Mouse (Mus musculus) kidney, adult 9 months (tissue): Measurements from ENCODE around the gene Ugt1a7c.
"Not testable (repeated sequence)": the region's sequence is repeated elsewhere in the genome, so short reads cannot be mapped to it uniquely, and the experiment has no call there.

ENCODE experiments used
- DNase-seq: peaks from one replicate; pipeline ENCODE4 v3.0.0; 2022

Gene Ugt1a7c

DNA sequence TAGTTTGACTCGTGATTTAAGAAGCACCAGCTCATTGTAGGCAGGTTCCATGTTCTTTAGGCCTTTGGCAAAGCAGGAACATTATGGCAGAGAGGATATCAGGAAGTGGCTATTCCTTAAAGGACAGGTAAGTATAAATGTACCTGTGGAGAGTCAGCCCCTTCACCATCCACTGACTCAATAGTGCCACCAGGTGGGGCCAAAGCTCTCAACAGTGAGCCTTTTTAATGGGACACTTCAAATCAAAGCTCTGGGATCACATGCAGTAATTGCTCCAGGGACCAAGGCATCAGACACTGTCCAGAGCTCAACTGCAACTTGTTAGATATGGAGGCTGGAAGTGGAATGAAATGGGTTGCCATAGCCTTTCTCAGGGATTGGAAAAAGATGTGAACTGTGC lies 26.7 kb downstream of the Ugt1a7c start:
- peak; percentile 72 for DNase-seq

DNA sequence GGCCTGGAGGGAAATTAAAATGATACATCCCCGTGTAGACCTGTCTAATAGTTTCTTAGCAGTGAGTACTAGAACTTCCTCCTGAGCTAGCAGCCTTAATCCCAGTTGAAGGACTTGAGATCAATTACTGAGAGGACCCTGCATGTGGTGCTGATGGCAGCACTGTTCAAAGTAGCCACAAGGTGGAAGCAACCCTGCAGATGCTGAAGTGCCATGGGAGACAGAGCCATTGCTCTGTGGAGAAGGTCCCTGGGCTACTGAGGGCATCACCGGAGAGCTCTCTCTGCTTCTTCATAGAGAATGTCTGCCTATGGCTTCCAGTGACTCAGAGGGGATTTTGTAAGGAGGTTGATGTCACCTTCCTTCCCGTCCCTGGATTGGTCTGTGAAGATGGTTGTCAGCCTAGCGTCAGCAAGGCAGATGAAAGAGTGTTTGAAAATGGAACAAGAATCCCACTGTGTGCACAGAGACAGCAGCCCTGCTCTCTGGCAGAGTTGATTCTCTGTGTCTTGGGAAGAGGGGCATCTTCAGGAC lies 31.0 kb downstream of the Ugt1a7c start:
- DNase-seq: not testable (repeated sequence)

GRCm38 (mm10) chr1:88129091-88129490 lies 34.2 kb downstream of the Ugt1a7c start:
- not testable (repeated sequence) for DNase-seq

DNA sequence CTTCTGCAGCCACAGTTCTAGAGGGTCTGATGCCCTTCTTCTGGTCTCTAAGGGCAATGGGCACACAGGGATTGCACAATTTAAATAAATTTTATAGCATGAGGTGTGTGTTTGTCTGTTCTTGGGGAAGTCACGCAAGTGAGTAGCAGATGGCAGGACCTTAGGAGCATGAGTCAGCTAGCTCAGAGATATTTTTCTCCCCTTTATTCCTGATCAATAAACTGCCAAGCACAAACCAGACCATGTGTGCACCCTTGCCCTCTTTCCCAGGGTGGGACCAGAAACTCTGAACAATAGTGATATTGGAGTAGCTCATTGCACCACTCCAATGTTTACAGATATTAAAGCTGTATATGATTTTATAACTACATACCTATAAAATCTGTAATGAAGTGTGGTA lies 35.4 kb downstream of the Ugt1a7c start:
- DNase-seq: not testable (repeated sequence)

GRCm38 (mm10) chr1:88133908-88134456 lies 39.1 kb downstream of the Ugt1a7c start:
- DNase-seq: no peak

- peak; percentile 59 for DNase-seq
Measured at GRCm38 (mm10) chr1:88134457-88135011, 39.7 kb downstream of the Ugt1a7c start, which contains the start of gene Ugt1a6a. Ugt1a6a (plus strand) TSS chr1:88134809.

GRCm38 (mm10) chr1:88135229-88135904 lies 40.5 kb downstream of the Ugt1a7c start:
- DNase-seq: not testable (repeated sequence)

DNA sequence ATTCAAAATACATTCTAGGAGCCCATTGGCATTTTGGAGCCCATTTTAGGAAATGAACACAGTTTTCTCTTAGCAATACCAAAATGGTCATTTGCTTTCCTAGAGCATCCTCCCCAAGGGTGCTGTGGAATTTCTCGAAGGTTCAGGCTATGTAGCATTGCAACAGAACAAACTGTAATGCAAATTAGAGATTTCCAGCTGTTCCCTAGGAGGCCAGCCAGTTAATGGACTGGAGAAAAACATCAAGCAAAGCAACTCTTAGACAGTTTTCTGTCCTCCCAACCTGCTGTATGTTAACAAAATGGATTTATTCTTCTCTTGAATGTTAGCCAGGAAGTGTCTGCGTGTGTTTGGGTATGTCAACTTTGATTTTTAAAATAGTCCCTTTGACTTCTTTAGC lies 41.8 kb downstream of the Ugt1a7c start:
- DNase-seq: no peak

DNA sequence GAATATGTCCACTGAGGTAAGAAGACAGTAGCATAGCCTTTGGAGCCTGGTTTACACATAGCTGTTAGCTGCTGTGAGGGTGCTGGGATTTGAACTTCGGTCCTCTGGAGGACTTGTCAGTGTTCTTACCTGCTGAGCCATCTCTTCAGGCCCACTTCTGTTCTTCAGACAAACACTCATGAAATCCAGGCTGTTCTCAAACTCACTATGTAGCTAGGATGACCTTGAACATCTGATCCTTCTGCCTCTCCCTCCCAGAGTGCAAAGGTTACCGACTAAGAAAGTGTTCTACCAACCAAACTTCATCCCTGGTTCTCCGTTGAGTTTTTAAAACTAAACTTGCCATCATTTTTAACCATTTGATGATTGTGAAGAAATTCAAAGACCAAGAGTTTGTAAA lies 42.4 kb downstream of the Ugt1a7c start:
- DNase-seq: no peak

GRCm38 (mm10) chr1:88138145-88138544 lies 43.3 kb downstream of the Ugt1a7c start:
- DNase-seq: no peak

DNA sequence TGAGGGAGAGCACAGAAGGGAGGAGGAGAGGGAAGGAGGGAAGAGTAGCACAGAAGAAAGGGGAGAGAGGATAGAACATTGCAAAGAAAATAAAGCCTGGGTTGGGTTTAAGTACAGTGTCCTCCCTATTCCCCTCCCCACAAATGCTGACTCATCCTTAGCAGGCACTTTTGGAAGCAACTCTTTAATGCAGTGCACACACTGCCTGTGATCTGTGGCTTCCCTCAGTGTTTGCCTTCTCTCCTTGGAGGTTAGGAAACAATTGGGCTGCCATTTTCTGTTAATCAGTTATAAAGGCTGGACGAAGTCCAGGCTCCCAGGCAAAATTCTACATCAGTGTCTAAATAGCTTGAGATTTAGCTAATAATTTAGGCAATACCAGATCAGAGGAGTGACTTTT lies 45.6 kb downstream of the Ugt1a7c start:
- DNase-seq: peak; percentile 87

- DNase-seq: peak; percentile 81
Measured at GRCm38 (mm10) chr1:88143966-88144675, 49.3 kb downstream of the Ugt1a7c start.

- peak; percentile 33 for DNase-seq
Measured at GRCm38 (mm10) chr1:88145278-88145677, 50.4 kb downstream of the Ugt1a7c start.

GRCm38 (mm10) chr1:88150133-88150532 lies 55.3 kb downstream of the Ugt1a7c start:
- not testable (repeated sequence) for DNase-seq

DNA sequence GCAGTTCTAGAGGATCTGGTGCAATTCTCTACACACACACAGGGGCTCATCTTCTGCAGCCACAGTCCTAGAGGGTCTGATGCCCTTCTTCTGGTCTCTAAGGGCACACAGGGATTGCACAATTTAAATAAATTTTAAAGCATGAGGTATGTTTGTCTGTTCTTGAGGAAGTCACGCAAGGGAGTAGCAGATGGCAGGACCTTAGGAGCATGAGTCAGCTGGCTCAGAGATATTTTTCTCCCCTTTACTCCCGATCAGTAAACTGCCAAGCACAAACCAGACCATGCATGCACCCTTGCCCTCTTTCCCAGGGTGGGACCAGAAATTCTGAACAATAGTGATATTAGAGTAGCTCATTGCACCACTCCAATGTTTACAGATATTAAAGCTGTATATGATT lies 63.6 kb downstream of the Ugt1a7c start:
- no peak for DNase-seq

GRCm38 (mm10) chr1:88165711-88166110 lies 70.8 kb downstream of the Ugt1a7c start, which contains the start of gene Ugt1a5:
Ugt1a5 (plus strand) TSS chr1:88166012.
- no peak for DNase-seq

- DNase-seq: not testable (repeated sequence)
Measured at GRCm38 (mm10) chr1:88172190-88172589, 77.3 kb downstream of the Ugt1a7c start.

DNA sequence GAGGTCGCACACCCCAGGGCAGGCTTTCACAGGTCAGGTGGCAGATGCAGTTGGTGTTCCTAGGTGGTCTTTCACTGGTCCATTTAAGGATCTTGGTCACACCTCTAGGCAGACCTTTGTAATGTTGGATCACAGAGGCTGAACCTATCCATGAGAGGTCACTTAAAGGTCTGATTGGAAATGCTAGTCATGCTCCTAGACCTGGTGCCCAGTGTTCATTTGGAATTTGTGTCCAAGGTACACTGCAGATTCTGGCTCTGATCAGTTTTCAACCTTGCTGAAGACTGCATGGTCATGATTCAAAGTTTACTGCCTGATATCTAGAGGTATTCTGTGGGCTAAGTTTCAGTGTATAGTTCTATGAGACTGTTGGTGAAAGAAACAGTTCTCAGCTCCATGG lies 84.8 kb downstream of the Ugt1a7c start:
- peak; percentile 65 for DNase-seq

GRCm38 (mm10) chr1:88186325-88186935 lies 91.6 kb downstream of the Ugt1a7c start:
- DNase-seq: no peak

- DNase-seq: no peak
Measured at GRCm38 (mm10) chr1:88192136-88192535, 97.3 kb downstream of the Ugt1a7c start.

- DNase-seq: peak; percentile 97
Measured at GRCm38 (mm10) chr1:88195687-88196086, 100.8 kb downstream of the Ugt1a7c start.

DNA sequence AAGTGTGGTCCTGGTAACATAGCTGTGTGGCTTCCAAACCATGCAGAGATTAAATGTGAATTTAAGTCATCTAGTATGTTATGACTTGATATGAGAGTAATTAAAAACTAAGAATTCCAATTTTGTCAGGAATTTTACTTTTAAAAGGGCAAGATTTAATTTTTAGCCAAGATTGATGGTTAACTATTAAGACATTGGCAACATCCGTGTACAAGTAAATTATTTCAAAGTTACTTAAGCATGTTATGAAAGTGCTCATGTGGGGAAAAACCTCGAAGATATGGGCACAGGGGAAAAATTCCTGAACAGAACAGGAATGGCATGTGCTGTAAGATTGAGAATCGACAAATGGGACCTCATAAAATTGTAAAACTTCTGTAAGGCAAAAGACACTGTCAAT lies 102.6 kb downstream of the Ugt1a7c start:
- DNase-seq: peak; percentile 77

- no peak for DNase-seq
Measured at GRCm38 (mm10) chr1:88199996-88200395, 105.1 kb downstream of the Ugt1a7c start.
